Mouse (Mus musculus) intestine, postnatal 0 days (tissue): Measurements from ENCODE around the gene Ccdc24. TPM values are rescaled to one million over a fixed set of nuclear protein-coding genes. Genes with fewer than 3 reads are reported as not detected.
A peak's percentile ranks its signal among the peaks of the same experiment; 100 is the strongest.

ENCODE experiments used
- ATAC-seq: fragments of 200-750 bp; cut with Nextera tagmentation; 2 replicates; pipeline ENCODE4 v1.8.0; 2017; ENCODE audit warnings: mild to moderate bottlenecking, moderate TSS enrichment, moderate library complexity
- H3K27ac ChIP-seq: fragments of 300-500 bp; sonication (generic); 2 replicates; pipeline ENCODE4 v1.5.1; 2014; ENCODE audit warnings: mild to moderate bottlenecking, low read depth, low read length, moderate library complexity
- H3K27me3 ChIP-seq: fragments of 300-500 bp; sonication (generic); replicated peaks from 2 replicates; pipeline ENCODE4 v1.6.1; 2014; ENCODE audit warnings: low read length, mixed read lengths; ENCODE audit not compliant: control insufficient read depth, insufficient read depth
- H3K36me3 ChIP-seq: fragments of 300-500 bp; sonication (generic); 2 replicates; pipeline ENCODE4 v1.6.1; 2014; ENCODE audit warnings: mild to moderate bottlenecking, moderate library complexity; ENCODE audit not compliant: control insufficient read depth, insufficient read depth
- H3K4me1 ChIP-seq: fragments of 300-500 bp; sonication (generic); replicated peaks from 2 replicates; pipeline ENCODE4 v1.6.1; 2014; ENCODE audit warnings: antibody characterized with exemption, low read length, mixed read lengths; ENCODE audit not compliant: control insufficient read depth, insufficient read depth
- H3K4me2 ChIP-seq: fragments of 300-500 bp; sonication (generic); replicated peaks from 2 replicates; pipeline ENCODE4 v1.6.1; 2014; ENCODE audit warnings: low read depth, mild to moderate bottlenecking, moderate library complexity
- H3K4me3 ChIP-seq: fragments of 300-500 bp; sonication (generic); 2 replicates; pipeline ENCODE4 v1.5.1; 2014; ENCODE audit warnings: low read depth, low read length
- H3K9ac ChIP-seq: fragments of 300-500 bp; sonication (generic); 2 replicates; pipeline ENCODE4 v1.6.1; 2014; ENCODE audit warnings: mild to moderate bottlenecking, low read depth, low read length
- H3K9me3 ChIP-seq: fragments of 300-500 bp; sonication (generic); 2 replicates; pipeline ENCODE4 v1.6.1; 2016; ENCODE audit warnings: mixed run types; ENCODE audit not compliant: control insufficient read depth
- CTCF ChIP-seq: sonication (generic); IDR thresholded peaks from 2 replicates; pipeline ENCODE4 v1.5.1; 2016; ENCODE audit warnings: low read depth, mild to moderate bottlenecking, control low read depth, antibody characterized with exemption, moderate library complexity
- WGBS: fragments of 180-500 bp; shearing (Covaris S2); extraction: QIAGEN DNeasy Blood & Tissue Kit; methylation state at CpG from one replicate; pipeline ENCODE4 v1.1.7; 2014; 5-methylcytosine and 5-hydroxymethylcytosine counted together
- polyA plus RNA-seq: library from polyadenylated mRNA; unstranded; fragments of >200 nt; fragmentation: Nextera tagmentation; extraction: Ambion mirVana; gene quantifications from 2 replicates; pipeline ENCODE4 v1.2.1, GENCODE M21; 2015

Gene Ccdc24
- polyA plus RNA-seq, 1 experiment from 2014 or later: 0.64 TPM

DNA sequence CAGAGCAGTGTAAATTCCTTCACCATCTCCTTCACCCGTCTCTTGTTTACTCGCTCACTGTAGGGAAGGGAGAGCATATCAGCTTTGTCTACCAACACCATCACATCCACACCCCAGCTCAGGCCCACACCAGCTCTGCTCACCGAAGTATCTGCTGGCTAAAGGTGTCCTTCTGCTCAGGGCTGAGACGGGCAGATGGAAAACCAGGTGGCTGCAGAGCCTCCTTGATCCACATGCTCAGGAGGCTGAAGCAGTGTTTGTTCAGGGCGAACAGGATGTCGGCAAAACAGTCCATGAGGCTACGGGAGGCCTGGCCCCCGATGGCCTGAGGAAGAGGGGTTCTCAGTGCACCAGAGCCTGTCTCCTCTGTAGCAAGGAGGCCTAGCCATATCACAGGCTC, 22.2 kb upstream of the Ccdc24 start:
- peaks cover 15% of the 10 kb centered on the region for H3K36me3 ChIP-seq
- ATAC-seq: no peak
- TF ChIP-seq CTCF: no peak
- H3K27me3 ChIP-seq: no peaks in the 10 kb centered on the region
- H3K9ac ChIP-seq: no peak overlapping the region
- no peak overlapping the region for H3K4me2 ChIP-seq
- H3K9me3 ChIP-seq: no peaks in the 10 kb centered on the region
- no peak overlapping the region for H3K4me3 ChIP-seq
- 0 out of 2 replicates have a peak, but pooled peaks cover 2% of the 10 kb centered on the region for H3K4me1 ChIP-seq
- 82% methylated on average over 7 of the region's 8 CpGs for WGBS
- no peak overlapping the region for H3K27ac ChIP-seq

GRCm38 (mm10) chr4:117893376-117893775, 21.0 kb upstream of the Ccdc24 start:
- no peak for TF ChIP-seq CTCF
- Histone ChIP-seq H3K9ac (no peak overlapping the region), H3K27me3 (no peaks in the 10 kb centered on the region)

GRCm38 (mm10) chr4:117891738-117892161, 19.4 kb upstream of the Ccdc24 start, which contains the start of gene Dph2:
Gene Dph2, minus strand, starts transcription at chr4:117892032.
- Histone ChIP-seq H3K27ac (no peak within 1 kb of the TSS), H3K9ac (peak within 1 kb of the TSS; percentile 26; the same call in 1 of the 2 replicates), H3K4me3 (peak within 1 kb of the TSS; percentile 79), H3K9me3 (no peaks in the 10 kb centered on the region), H3K36me3 (peaks cover 8% of the 10 kb centered on the region; the same call in 1 of the 2 replicates), H3K27me3 (no peaks in the 10 kb centered on the region), H3K4me1 (0 out of 2 replicates have a peak, but pooled peaks cover 2% of the 10 kb centered on the region), H3K4me2 (peak within 1 kb of the TSS; percentile 95)
- TF ChIP-seq CTCF: no peak
- peak; percentile 83 for ATAC-seq
- WGBS: under 1% methylated on average over 21 of the region's 21 CpGs

More at GRCm38 (mm10) chr4:117893376-117893775, 21.0 kb upstream of the Ccdc24 start:
- ATAC-seq: no peak
- Histone ChIP-seq H3K4me1 (0 out of 2 replicates have a peak, but pooled peaks cover 2% of the 10 kb centered on the region), H3K27ac (no peak overlapping the region), H3K9me3 (no peaks in the 10 kb centered on the region), H3K36me3 (peaks cover 12% of the 10 kb centered on the region; the same call in 1 of the 2 replicates), H3K4me3 (no peak overlapping the region), H3K4me2 (no peak overlapping the region)
- 16% methylated on average over 9 of the region's 9 CpGs for WGBS

- TF ChIP-seq CTCF: no peak
- 0 out of 2 replicates have a peak, but pooled peaks cover 6% of the 10 kb centered on the region for H3K4me1 ChIP-seq
- H3K4me2 ChIP-seq: no peak overlapping the region; the same call in 1 of the 2 replicates
- H3K9ac ChIP-seq: no peak overlapping the region
- H3K27me3 ChIP-seq: no peaks in the 10 kb centered on the region
- no peak for ATAC-seq
- peaks cover 8% of the 10 kb centered on the region; the same call in 1 of the 2 replicates for H3K36me3 ChIP-seq
- no peak overlapping the region for H3K27ac ChIP-seq
- H3K9me3 ChIP-seq: no peaks in the 10 kb centered on the region
- 91% methylated on average over 8 of the region's 8 CpGs for WGBS
- H3K4me3 ChIP-seq: no peak overlapping the region
Measured at GRCm38 (mm10) chr4:117890750-117891149, 18.4 kb upstream of the Ccdc24 start.

DNA sequence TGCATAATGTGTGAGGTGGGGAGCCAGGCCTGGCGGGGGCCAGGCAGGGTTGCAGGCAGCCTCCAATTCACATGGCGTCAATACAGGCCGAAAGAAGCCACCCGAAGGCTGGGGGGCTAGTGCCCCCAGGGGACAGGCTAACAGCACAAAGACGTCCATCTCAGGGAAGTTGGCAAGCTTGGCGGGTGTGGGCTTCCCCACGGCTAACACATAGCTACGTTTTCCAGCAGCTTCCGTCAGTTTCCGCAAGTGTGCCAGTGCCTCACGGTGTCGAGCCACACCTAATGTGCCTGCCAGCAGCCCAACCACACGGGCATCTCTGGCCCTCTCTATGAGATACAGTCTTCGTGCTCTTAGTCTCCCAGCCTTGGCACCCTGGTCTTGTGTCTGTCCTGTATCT, 17.7 kb upstream of the Ccdc24 start:
- no peak overlapping the region for H3K27ac ChIP-seq
- no peak overlapping the region for H3K9ac ChIP-seq
- H3K4me2 ChIP-seq: no peak overlapping the region
- WGBS: 92% methylated on average over 14 of the region's 14 CpGs
- 0 out of 2 replicates have a peak, but pooled peaks cover 6% of the 10 kb centered on the region for H3K4me1 ChIP-seq
- peaks cover 15% of the 10 kb centered on the region; the same call in 1 of the 2 replicates for H3K36me3 ChIP-seq
- no peaks in the 10 kb centered on the region for H3K27me3 ChIP-seq
- no peak for ATAC-seq
- no peaks in the 10 kb centered on the region for H3K9me3 ChIP-seq
- TF ChIP-seq CTCF: no peak
- H3K4me3 ChIP-seq: no peak overlapping the region

DNA sequence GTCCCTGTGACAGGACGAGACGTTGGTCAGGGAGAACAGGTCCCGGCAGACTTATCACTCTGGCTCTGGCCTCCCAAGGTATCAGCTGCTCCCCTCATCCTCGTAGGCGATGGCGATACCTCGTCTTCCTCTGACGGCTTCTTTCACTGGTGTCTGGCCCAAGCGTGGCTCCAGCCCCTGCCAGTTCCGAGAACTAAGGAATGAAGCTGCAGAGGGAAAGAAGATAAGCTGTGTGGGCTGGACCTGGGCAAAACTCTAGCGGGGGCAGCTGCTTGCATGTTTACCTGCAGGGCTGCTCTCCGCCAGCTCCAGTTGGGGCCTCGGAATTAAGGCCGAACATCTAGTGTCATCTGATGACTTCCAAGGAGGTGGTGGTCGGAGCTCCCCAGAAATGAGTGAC, 17.1 kb upstream of the Ccdc24 start:
- no peak overlapping the region for H3K4me3 ChIP-seq
- H3K27me3 ChIP-seq: no peaks in the 10 kb centered on the region
- H3K4me1 ChIP-seq: 0 out of 2 replicates have a peak, but pooled peaks cover 6% of the 10 kb centered on the region
- H3K4me2 ChIP-seq: no peak overlapping the region
- no peak for ATAC-seq
- no peaks in the 10 kb centered on the region for H3K9me3 ChIP-seq
- H3K36me3 ChIP-seq: peaks cover 21% of the 10 kb centered on the region
- H3K27ac ChIP-seq: no peak overlapping the region
- 90% methylated on average over 15 of the region's 15 CpGs for WGBS
- no peak for TF ChIP-seq CTCF
- H3K9ac ChIP-seq: no peak overlapping the region

DNA sequence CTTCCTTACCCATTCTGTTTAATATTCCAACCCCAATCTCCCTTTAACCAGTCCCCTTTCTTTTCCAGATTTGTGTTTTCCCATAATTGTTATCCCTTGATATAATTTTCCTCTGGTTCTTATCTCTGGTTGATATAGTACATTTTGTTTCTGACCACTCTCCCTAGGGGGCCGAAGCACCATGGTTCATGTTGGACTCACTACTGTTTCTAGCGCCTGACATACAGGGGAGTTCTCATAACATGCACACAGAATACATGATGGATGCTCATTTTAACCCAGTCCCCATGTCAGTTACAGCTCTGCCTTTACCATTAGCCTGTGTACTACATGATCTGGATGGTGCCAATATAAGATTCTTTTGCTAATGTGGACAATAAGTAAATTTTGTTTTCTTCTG, 15.6 kb upstream of the Ccdc24 start:
- Histone ChIP-seq H3K27ac (no peak overlapping the region), H3K9ac (no peak overlapping the region), H3K36me3 (peaks cover 26% of the 10 kb centered on the region), H3K4me2 (no peak overlapping the region), H3K4me1 (0 out of 2 replicates have a peak, but pooled peaks cover 6% of the 10 kb centered on the region), H3K4me3 (no peak overlapping the region), H3K9me3 (no peaks in the 10 kb centered on the region), H3K27me3 (no peaks in the 10 kb centered on the region)
- no peak for TF ChIP-seq CTCF
- ATAC-seq: no peak
- 67% methylated on average over 2 of the region's 2 CpGs for WGBS
